Mouse (Mus musculus) kidney, adult 2 months (tissue): ENCODE data around the gene Ppm1h.

Experiments used
- CTCF ChIP-seq: fragments of 200-500 bp; conservative IDR thresholded peaks from 2 replicates; pipeline ENCODE4 v1.5.1; 2011; ENCODE audit warnings: low read depth, mild to moderate bottlenecking, control low read depth, low read length, moderate library complexity, mixed read lengths; ENCODE audit not compliant: insufficient read depth, insufficient read length
- POLR2A ChIP-seq: fragments of 200-500 bp; IDR thresholded peaks from one replicate; pipeline ENCODE4 v1.6.1; 2011; ENCODE audit warnings: low read depth, low read length, control low read depth

- TF ChIP-seq CTCF, result no peak
- no peak for TF ChIP-seq POLR2A
These were observed 7.4 kb downstream of the Ppm1h start for GRCm38 (mm10) chr10:122685836-122686531.
